Mouse (Mus musculus): ENCODE results near the gene Cpeb1. TPM values are rescaled to one million over a fixed set of nuclear protein-coding genes. Genes with fewer than 3 reads are reported as not detected.

The Cpeb1 gene
- polyA plus RNA-seq, 1 experiment: not detected

GRCm38 (mm10) chr7:81345447-81346170 lies 109.7 kb downstream of the Cpeb1 start:
- TF ChIP-seq GATA1 (IDR thresholded peaks at IDR 0.05; ENCODE audit: low read length) (no peak), TAL1 (IDR thresholded peaks at IDR 0.05; ENCODE audit: low read length) (no peak)
- Histone ChIP-seq H3K4me1 (ENCODE audit: control insufficient read depth) (peaks cover 38% of the 10 kb centered on the region), H3K9me3 (ENCODE audit: control insufficient read depth, low read length) (no peaks in the 10 kb centered on the region), H3K36me3 (ENCODE audit: control insufficient read depth) (peaks cover 39% of the 10 kb centered on the region), H3K4me3 (replicated peaks) (peak overlapping the region; percentile 90), H3K27me3 (ENCODE audit: control insufficient read depth) (peaks cover 7% of the 10 kb centered on the region)

- peaks cover 6% of the 10 kb centered on the region; the same call in 1 of the 2 replicates for H3K27me3 ChIP-seq (ENCODE audit: control insufficient read depth)
- peak within 1 kb of the TSS; percentile 90 for H3K4me3 ChIP-seq (replicated peaks)
- H3K36me3 ChIP-seq (ENCODE audit: control insufficient read depth): peaks cover 47% of the 10 kb centered on the region
- no peak for TF ChIP-seq TAL1 (IDR thresholded peaks at IDR 0.05; ENCODE audit: low read length)
- no peak for TF ChIP-seq GATA1 (IDR thresholded peaks at IDR 0.05; ENCODE audit: low read length)
- H3K4me1 ChIP-seq (ENCODE audit: control insufficient read depth): peaks cover 38% of the 10 kb centered on the region
- H3K9me3 ChIP-seq (ENCODE audit: control insufficient read depth, low read length): no peaks in the 10 kb centered on the region
Observed at GRCm38 (mm10) chr7:81344544-81345446, 110.5 kb downstream of the Cpeb1 start, which contains the start of gene Rps17. Rps17 (minus strand) TSS chr7:81345254.

- peak overlapping the region; percentile 90 for H3K4me3 ChIP-seq (replicated peaks)
- no peak for TF ChIP-seq TAL1 (IDR thresholded peaks at IDR 0.05; ENCODE audit: low read length)
- no peak for TF ChIP-seq GATA1 (IDR thresholded peaks at IDR 0.05; ENCODE audit: low read length)
- peaks cover 38% of the 10 kb centered on the region for H3K4me1 ChIP-seq (ENCODE audit: control insufficient read depth)
- peaks cover 55% of the 10 kb centered on the region for H3K36me3 ChIP-seq (ENCODE audit: control insufficient read depth)
- H3K27me3 ChIP-seq (ENCODE audit: control insufficient read depth): peaks cover 2% of the 10 kb centered on the region; the same call in 1 of the 2 replicates
- H3K9me3 ChIP-seq (ENCODE audit: control insufficient read depth, low read length): no peaks in the 10 kb centered on the region
Observed at GRCm38 (mm10) chr7:81343831-81344230, 111.4 kb downstream of the Cpeb1 start.

GRCm38 (mm10) chr7:81343316-81343715 lies 111.9 kb downstream of the Cpeb1 start:
- TF ChIP-seq GATA1 (IDR thresholded peaks at IDR 0.05; ENCODE audit: low read length) (no peak), TAL1 (IDR thresholded peaks at IDR 0.05; ENCODE audit: low read length) (no peak)
- Histone ChIP-seq H3K27me3 (ENCODE audit: control insufficient read depth) (peaks cover 2% of the 10 kb centered on the region; the same call in 1 of the 2 replicates), H3K36me3 (ENCODE audit: control insufficient read depth) (peaks cover 60% of the 10 kb centered on the region), H3K9me3 (ENCODE audit: control insufficient read depth, low read length) (no peaks in the 10 kb centered on the region), H3K4me1 (ENCODE audit: control insufficient read depth) (peaks cover 38% of the 10 kb centered on the region), H3K4me3 (replicated peaks) (peak overlapping the region; percentile 90)

GRCm38 (mm10) chr7:81342356-81343094 lies 112.7 kb downstream of the Cpeb1 start:
- H3K4me1 ChIP-seq (ENCODE audit: control insufficient read depth): peaks cover 38% of the 10 kb centered on the region
- no peak for TF ChIP-seq TAL1 (IDR thresholded peaks at IDR 0.05; ENCODE audit: low read length)
- TF ChIP-seq GATA1 (IDR thresholded peaks at IDR 0.05; ENCODE audit: low read length): no peak
- no peaks in the 10 kb centered on the region for H3K27me3 ChIP-seq (ENCODE audit: control insufficient read depth)
- no peaks in the 10 kb centered on the region for H3K9me3 ChIP-seq (ENCODE audit: control insufficient read depth, low read length)
- peaks cover 68% of the 10 kb centered on the region for H3K36me3 ChIP-seq (ENCODE audit: control insufficient read depth)
- peak overlapping the region; percentile 90 for H3K4me3 ChIP-seq (replicated peaks)

GRCm38 (mm10) chr7:81341563-81341962 lies 113.7 kb downstream of the Cpeb1 start:
- no peaks in the 10 kb centered on the region for H3K9me3 ChIP-seq (ENCODE audit: control insufficient read depth, low read length)
- peaks cover 38% of the 10 kb centered on the region for H3K4me1 ChIP-seq (ENCODE audit: control insufficient read depth)
- no peak overlapping the region for H3K4me3 ChIP-seq (replicated peaks)
- H3K27me3 ChIP-seq (ENCODE audit: control insufficient read depth): no peaks in the 10 kb centered on the region
- H3K36me3 ChIP-seq (ENCODE audit: control insufficient read depth): peaks cover 74% of the 10 kb centered on the region
- TF ChIP-seq GATA1 (IDR thresholded peaks at IDR 0.05; ENCODE audit: low read length) (no peak), TAL1 (IDR thresholded peaks at IDR 0.05; ENCODE audit: low read length) (no peak)

- no peaks in the 10 kb centered on the region for H3K9me3 ChIP-seq (ENCODE audit: control insufficient read depth, low read length)
- TF ChIP-seq TAL1 (IDR thresholded peaks at IDR 0.05; ENCODE audit: low read length) (no peak), GATA1 (IDR thresholded peaks at IDR 0.05; ENCODE audit: low read length) (no peak)
- H3K4me1 ChIP-seq (ENCODE audit: control insufficient read depth): peaks cover 33% of the 10 kb centered on the region
- no peak overlapping the region for H3K4me3 ChIP-seq (replicated peaks)
- peaks cover 90% of the 10 kb centered on the region for H3K36me3 ChIP-seq (ENCODE audit: control insufficient read depth)
- no peaks in the 10 kb centered on the region for H3K27me3 ChIP-seq (ENCODE audit: control insufficient read depth)
Observed at GRCm38 (mm10) chr7:81339783-81340182, 115.5 kb downstream of the Cpeb1 start.

GRCm38 (mm10) chr7:81338522-81338873 lies 116.8 kb downstream of the Cpeb1 start:
- H3K27me3 ChIP-seq (ENCODE audit: control insufficient read depth): no peaks in the 10 kb centered on the region
- H3K4me1 ChIP-seq (ENCODE audit: control insufficient read depth): peaks cover 22% of the 10 kb centered on the region
- H3K36me3 ChIP-seq (ENCODE audit: control insufficient read depth): peaks cover 82% of the 10 kb centered on the region
- TF ChIP-seq GATA1 (IDR thresholded peaks at IDR 0.05; ENCODE audit: low read length): no peak
- TF ChIP-seq TAL1 (IDR thresholded peaks at IDR 0.05; ENCODE audit: low read length): no peak
- H3K4me3 ChIP-seq (replicated peaks): no peak overlapping the region
- H3K9me3 ChIP-seq (ENCODE audit: control insufficient read depth, low read length): no peaks in the 10 kb centered on the region
